Mouse (Mus musculus): ENCODE measurements around the gene Rpl12.
A peak's percentile ranks its signal among the peaks of the same experiment; 100 is the strongest.
"Not testable (repeated sequence)": the region's sequence is repeated elsewhere in the genome, so short reads cannot be mapped to it uniquely, and the experiment has no call there.

Gene Rpl12

DNA sequence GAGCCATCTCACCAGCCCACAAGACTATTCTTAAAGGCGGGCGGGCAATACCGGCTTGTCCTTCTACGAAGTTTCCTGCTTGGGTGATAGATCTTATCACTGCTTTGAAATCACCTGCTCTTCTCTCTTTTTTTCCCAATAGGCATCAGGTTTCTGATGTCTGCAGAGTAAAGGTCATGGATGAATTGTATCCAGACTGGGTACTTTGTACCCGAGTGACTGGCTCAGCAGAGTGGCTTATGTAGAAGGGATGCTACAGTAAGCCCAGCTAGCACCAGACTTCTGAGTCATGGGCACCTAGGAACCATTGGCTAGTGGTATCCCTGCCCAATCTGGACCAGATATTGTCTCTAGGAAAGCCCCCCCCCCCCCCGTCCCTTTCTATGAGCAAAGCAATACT lies 22.3 kb downstream of the Rpl12 start:
- no peak for DNase-seq

- DNase-seq: no peak
Observed at GRCm38 (mm10) chr2:32985844-32986243, 24.5 kb downstream of the Rpl12 start.

DNA sequence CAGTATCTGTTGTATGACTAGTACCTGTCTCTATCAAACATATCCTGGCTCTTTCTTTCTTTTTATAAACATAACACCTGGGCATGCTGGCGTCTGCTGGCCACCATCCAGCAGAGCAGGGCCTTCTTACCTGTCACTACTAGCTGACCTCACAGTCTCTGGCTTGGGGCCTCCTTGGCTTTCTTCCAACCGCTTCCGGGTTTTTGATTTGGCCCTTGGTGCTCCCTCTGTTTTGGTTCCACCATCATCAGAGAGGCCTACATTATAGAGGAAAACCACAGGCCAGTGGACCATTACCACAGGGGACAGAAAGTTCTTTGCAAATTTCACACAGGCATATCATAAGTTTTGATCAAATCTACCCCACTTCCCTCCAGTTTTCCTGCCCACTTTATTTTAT lies 28.0 kb downstream of the Rpl12 start:
- peak; percentile 53 for DNase-seq

- DNase-seq: no peak
Observed at GRCm38 (mm10) chr2:32990167-32990832, 28.9 kb downstream of the Rpl12 start.

DNA sequence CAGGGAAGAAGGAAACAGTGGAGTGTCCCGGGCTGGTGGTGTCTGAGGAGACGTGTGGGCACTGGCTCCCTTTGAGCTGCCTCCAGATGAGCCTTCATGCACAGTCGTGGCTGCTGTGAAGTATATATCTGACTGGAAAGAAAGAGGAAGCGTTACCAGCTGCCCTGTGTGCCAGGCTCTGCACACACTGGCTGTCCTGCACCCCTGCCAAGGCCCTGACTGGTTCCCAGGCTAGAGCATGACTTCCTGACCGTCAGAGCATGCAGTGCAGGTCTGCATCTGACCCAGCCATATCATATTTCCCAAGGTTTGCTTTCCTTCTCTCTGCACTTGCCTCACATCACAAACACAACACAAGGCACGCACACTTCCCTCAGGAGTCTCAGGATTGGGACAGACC lies 30.8 kb downstream of the Rpl12 start:
- DNase-seq: no peak

DNA sequence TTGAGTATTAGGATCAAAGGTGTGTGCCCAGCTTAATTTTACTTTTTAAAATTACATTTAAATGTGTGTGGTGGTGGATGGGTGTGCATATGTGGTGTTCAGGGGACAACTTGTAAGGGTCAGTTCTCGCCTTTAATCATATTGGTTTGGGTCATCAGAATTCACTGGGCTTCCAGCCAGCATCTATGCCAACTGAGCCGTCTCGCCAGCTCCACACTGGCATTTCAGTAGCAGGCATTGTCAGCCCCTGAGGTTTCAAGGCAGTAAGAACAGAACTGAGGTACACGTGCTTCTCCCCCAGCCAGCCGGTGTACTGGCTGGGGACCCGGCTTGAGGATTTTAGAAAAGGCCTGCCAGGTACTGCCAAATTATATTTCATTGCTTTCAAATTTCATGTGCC lies 35.7 kb downstream of the Rpl12 start:
- DNase-seq: no peak

- DNase-seq: no peak
Observed at GRCm38 (mm10) chr2:32997792-32998191, 36.4 kb downstream of the Rpl12 start.

DNA sequence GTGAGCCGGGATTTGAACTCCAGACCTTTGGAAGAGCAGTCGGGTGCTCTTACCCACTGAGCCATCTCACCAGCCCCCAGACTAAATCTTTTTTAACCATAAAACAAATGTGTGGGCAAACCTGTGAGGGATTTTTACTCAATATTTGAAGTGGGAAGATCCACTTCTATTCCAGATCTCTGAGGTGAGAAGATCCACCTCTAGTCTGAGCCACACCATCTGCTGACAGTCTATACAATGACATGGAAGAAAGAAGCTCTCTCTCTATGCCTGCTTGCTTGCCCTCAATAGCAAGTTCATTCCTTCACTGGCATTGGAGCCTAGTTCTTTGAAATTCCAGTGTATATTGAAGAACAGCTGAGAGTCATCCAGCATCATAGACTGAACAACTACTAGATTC lies 38.4 kb downstream of the Rpl12 start:
- no peak for DNase-seq

DNA sequence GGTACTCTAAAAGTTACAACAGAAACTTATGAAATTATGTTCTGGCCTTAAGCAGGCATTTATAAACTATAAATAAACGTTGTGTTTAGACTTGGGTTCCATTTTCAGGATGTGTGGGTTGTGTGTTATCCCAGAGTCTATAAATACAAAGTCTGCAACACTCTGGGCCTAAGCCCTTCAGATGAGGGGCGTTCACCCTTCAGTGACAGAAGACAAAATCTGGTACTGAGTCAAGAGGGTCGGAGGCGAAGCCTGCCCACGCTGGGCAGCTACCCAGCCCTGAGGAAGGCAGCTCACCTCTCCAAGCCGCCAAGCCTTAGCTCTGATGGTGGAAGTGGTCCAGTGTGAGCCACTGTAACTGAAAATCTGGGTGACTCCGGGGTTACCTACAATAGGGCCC lies 40.8 kb downstream of the Rpl12 start:
- no peak for DNase-seq

- peak; percentile 70 for DNase-seq
Observed at GRCm38 (mm10) chr2:33005041-33005440, 43.7 kb downstream of the Rpl12 start.

- not testable (repeated sequence) for DNase-seq
Observed at GRCm38 (mm10) chr2:33009055-33009454, 47.7 kb downstream of the Rpl12 start.

GRCm38 (mm10) chr2:33014877-33015276 lies 53.5 kb downstream of the Rpl12 start:
- peak; percentile 91 for DNase-seq
